Mouse (Mus musculus): ENCODE measurements around the gene Mrpl53. TPM values are rescaled to one million over a fixed set of nuclear protein-coding genes. Genes with fewer than 3 reads are reported as not detected.
A peak's percentile ranks its signal among the peaks of the same experiment; 100 is the strongest.
"Not testable (repeated sequence)": the region's sequence is repeated elsewhere in the genome, so short reads cannot be mapped to it uniquely, and the experiment has no call there.

The Mrpl53 gene
- polyA plus RNA-seq, 1 experiment = 82.0 TPM

DNA sequence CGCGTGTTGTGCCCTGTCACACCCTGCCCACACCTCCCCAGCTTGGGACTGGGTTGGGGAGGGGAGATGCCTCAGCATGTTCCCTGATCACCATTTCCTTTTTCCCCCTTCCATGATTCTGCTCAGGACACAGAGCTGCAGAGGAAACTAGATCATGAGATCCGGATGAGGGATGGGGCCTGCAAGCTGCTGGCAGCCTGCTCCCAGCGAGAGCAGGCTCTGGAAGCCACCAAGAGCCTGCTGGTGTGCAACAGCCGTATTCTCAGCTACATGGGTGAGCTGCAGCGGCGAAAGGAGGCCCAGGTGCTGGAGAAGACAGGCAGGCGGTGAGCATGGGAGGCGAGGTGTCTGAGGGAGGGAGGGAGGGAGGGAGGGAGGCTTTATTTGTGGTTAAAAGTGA, 37.0 kb downstream of the Mrpl53 start:
- WGBS = 86% methylated on average over 9 of the region's 9 CpGs
- TF ChIP-seq POLR2A (IDR thresholded peaks at IDR 0.05; ENCODE audit: low read depth, low read length) = no peak
- no peak for TF ChIP-seq CTCF (IDR thresholded peaks at IDR 0.05; ENCODE audit: extremely low read depth, insufficient read length, insufficient replicate concordance, low read depth, low read length)
- H3K36me3 ChIP-seq (ENCODE audit: control insufficient read depth, insufficient read depth, low read length) = peaks cover 22% of the 10 kb centered on the region; the same call in 1 of the 2 replicates
- H3K27ac ChIP-seq (ENCODE audit: insufficient read depth, low read depth, low read length) = no peak overlapping the region
- no peaks in the 10 kb centered on the region for H3K27me3 ChIP-seq (ENCODE audit: control insufficient read depth, insufficient read depth, low read length)
- H3K4me1 ChIP-seq (ENCODE audit: control insufficient read depth, insufficient read depth, insufficient read length, low read length) = 0 out of 2 replicates have a peak, but pooled peaks cover 3% of the 10 kb centered on the region
- H3K4me3 ChIP-seq (ENCODE audit: low read depth, low read length) = no peak overlapping the region

DNA sequence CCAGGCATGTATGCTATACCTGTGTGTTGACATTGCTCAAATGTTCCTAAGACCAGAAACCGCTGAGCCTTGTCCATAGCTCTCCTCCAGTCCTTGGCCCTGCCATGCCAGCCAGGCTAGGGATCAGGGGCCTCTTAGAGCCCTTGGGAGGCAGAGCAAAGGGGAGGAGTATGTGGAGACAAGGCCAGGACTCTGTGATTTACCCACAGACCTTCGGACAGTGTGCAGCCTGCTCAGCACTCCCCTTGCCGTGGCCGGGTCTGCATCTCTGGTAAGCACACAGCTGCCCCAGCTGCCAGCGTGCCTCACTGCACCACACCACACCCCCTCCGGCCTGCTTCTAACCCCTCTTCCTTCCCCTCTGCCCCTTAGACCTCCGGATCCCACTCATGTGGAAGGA, 38.4 kb downstream of the Mrpl53 start:
- no peaks in the 10 kb centered on the region for H3K27me3 ChIP-seq (ENCODE audit: control insufficient read depth, insufficient read depth, low read length)
- no peak overlapping the region for H3K27ac ChIP-seq (ENCODE audit: insufficient read depth, low read depth, low read length)
- 0 out of 2 replicates have a peak, but pooled peaks cover 3% of the 10 kb centered on the region for H3K4me1 ChIP-seq (ENCODE audit: control insufficient read depth, insufficient read depth, insufficient read length, low read length)
- no peak for TF ChIP-seq CTCF (IDR thresholded peaks at IDR 0.05; ENCODE audit: extremely low read depth, insufficient read length, insufficient replicate concordance, low read depth, low read length)
- TF ChIP-seq POLR2A (IDR thresholded peaks at IDR 0.05; ENCODE audit: low read depth, low read length) = no peak
- 70% methylated on average over 7 of the region's 7 CpGs for WGBS
- H3K36me3 ChIP-seq (ENCODE audit: control insufficient read depth, insufficient read depth, low read length) = peaks cover 23% of the 10 kb centered on the region; the same call in 1 of the 2 replicates
- no peak overlapping the region for H3K4me3 ChIP-seq (ENCODE audit: low read depth, low read length)

DNA sequence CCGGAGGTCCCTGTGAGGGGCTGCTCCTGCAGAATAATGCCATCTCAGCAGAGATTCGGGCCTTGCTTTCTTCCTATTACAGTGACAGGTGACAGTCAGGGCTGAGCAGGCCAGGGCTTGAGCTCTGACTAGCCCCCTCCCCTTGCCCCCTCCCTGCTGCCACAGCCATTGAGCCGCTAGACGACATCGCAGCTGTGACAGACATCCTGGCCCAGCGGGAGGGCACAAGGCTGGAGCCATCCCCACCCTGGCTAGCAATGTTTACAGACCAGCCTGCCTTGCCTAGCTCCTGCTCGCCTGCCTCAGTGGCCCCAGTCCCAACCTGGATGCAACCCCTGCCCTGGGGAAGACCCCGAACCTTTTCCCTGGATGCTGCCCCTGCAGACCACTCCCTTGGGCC, 42.9 kb downstream of the Mrpl53 start:
- TF ChIP-seq CTCF (IDR thresholded peaks at IDR 0.05; ENCODE audit: extremely low read depth, insufficient read length, insufficient replicate concordance, low read depth, low read length) (no peak), POLR2A (IDR thresholded peaks at IDR 0.05; ENCODE audit: low read depth, low read length) (no peak)
- no peaks in the 10 kb centered on the region for H3K27me3 ChIP-seq (ENCODE audit: control insufficient read depth, insufficient read depth, low read length)
- no peak overlapping the region for H3K27ac ChIP-seq (ENCODE audit: insufficient read depth, low read depth, low read length)
- H3K36me3 ChIP-seq (ENCODE audit: control insufficient read depth, insufficient read depth, low read length) = peaks cover 23% of the 10 kb centered on the region; the same call in 1 of the 2 replicates
- WGBS = 74% methylated on average over 8 of the region's 8 CpGs
- H3K4me1 ChIP-seq (ENCODE audit: control insufficient read depth, insufficient read depth, insufficient read length, low read length) = peaks cover 9% of the 10 kb centered on the region; the same call in 1 of the 2 replicates
- no peak overlapping the region for H3K4me3 ChIP-seq (ENCODE audit: low read depth, low read length)

DNA sequence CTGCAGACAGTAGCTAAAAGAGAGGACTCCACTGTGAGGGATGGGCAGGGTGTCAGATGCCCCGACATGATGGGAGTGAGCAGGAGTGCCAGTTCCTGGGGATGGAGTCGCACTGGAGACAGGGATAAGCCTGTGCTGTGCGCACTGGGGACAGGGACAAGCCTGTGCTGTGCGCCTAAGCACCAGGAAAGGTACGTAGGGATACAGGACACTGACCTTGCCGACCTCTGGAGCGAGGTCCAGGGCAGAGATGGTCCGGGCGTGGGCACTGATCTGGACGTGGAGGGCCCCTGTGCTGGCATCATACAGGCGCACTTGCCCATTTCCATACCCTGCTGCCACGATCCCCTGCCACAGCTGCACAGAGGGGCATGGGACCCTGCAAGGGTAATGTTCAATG, 44.2 kb downstream of the Mrpl53 start:
- Histone ChIP-seq H3K36me3 (ENCODE audit: control insufficient read depth, insufficient read depth, low read length) (peaks cover 11% of the 10 kb centered on the region; the same call in 1 of the 2 replicates), H3K27me3 (ENCODE audit: control insufficient read depth, insufficient read depth, low read length) (no peaks in the 10 kb centered on the region), H3K4me1 (ENCODE audit: control insufficient read depth, insufficient read depth, insufficient read length, low read length) (peaks cover 9% of the 10 kb centered on the region; the same call in 1 of the 2 replicates), H3K27ac (ENCODE audit: insufficient read depth, low read depth, low read length) (no peak overlapping the region), H3K4me3 (ENCODE audit: low read depth, low read length) (no peak overlapping the region)
- no peak for TF ChIP-seq CTCF (IDR thresholded peaks at IDR 0.05; ENCODE audit: extremely low read depth, insufficient read length, insufficient replicate concordance, low read depth, low read length)
- TF ChIP-seq POLR2A (IDR thresholded peaks at IDR 0.05; ENCODE audit: low read depth, low read length) = no peak
- WGBS = 74% methylated on average over 12 of the region's 12 CpGs

DNA sequence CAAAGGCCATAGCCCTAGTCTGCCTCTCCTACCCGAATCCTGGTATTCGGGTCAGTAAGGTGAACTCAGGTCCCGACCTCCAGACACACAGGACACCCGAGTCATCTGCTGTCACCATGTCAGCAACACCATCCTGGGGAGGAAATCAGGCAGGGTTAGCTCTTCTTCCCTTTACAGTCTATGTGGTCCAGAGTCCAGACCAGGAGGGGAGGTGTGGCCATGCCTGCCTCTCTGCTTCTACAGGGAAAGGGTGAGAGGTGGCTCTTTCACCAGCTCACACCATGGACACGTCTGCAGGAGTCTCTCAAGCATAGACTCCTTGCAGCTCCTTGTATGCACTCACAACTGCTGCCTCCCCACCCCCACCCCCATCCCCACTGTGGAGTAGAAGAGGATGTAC, 44.6 kb downstream of the Mrpl53 start:
- Histone ChIP-seq H3K27ac (ENCODE audit: insufficient read depth, low read depth, low read length) (no peak overlapping the region), H3K27me3 (ENCODE audit: control insufficient read depth, insufficient read depth, low read length) (no peaks in the 10 kb centered on the region), H3K4me1 (ENCODE audit: control insufficient read depth, insufficient read depth, insufficient read length, low read length) (peaks cover 9% of the 10 kb centered on the region; the same call in 1 of the 2 replicates), H3K4me3 (ENCODE audit: low read depth, low read length) (no peak overlapping the region), H3K36me3 (ENCODE audit: control insufficient read depth, insufficient read depth, low read length) (peaks cover 8% of the 10 kb centered on the region; the same call in 1 of the 2 replicates)
- WGBS = 44% methylated on average over 5 of the region's 5 CpGs
- TF ChIP-seq POLR2A (IDR thresholded peaks at IDR 0.05; ENCODE audit: low read depth, low read length) (no peak), CTCF (IDR thresholded peaks at IDR 0.05; ENCODE audit: extremely low read depth, insufficient read length, insufficient replicate concordance, low read depth, low read length) (no peak)

DNA sequence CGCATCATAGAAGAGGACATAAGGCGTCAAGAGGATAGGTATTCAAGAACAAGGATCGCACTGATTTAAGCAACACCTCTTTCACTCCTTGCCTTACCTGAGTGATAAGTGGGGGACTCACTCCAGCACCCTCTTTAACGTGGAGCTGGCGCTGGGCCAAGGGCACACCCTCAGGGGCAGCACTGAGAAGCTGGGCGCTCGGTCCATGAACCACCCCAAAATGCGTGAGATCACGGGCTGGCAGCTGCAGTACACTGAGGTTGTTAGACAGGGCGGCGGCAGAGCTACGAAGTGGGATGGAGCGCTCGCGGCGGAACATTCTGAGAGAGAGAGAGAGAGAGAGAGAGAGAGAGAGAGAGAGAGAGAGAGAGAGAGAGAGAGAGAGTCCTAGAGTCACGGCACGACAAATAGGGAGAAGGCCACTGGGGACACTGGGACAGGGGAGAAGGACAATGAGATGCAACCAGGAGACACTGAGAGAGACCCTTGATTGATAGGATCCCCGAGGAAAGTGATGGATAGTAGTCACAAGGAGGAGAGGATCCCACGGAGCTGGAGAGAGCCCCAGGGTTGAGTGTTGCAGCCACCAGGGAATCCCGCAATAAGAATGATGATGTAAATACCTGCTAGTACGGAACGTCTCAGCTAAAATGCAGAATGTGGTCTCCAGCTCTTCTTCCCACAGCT, 46.9 kb downstream of the Mrpl53 start:
- no peak for TF ChIP-seq POLR2A (IDR thresholded peaks at IDR 0.05; ENCODE audit: low read depth, low read length)
- Histone ChIP-seq H3K27ac (ENCODE audit: insufficient read depth, low read depth, low read length) (no peak overlapping the region), H3K4me1 (ENCODE audit: control insufficient read depth, insufficient read depth, insufficient read length, low read length) (peaks cover 9% of the 10 kb centered on the region; the same call in 1 of the 2 replicates), H3K27me3 (ENCODE audit: control insufficient read depth, insufficient read depth, low read length) (no peaks in the 10 kb centered on the region), H3K36me3 (ENCODE audit: control insufficient read depth, insufficient read depth, low read length) (peaks cover 1% of the 10 kb centered on the region; the same call in 1 of the 2 replicates), H3K4me3 (ENCODE audit: low read depth, low read length) (peak overlapping the region; percentile 69)
- 9% methylated on average over 23 of the region's 23 CpGs for WGBS

DNA sequence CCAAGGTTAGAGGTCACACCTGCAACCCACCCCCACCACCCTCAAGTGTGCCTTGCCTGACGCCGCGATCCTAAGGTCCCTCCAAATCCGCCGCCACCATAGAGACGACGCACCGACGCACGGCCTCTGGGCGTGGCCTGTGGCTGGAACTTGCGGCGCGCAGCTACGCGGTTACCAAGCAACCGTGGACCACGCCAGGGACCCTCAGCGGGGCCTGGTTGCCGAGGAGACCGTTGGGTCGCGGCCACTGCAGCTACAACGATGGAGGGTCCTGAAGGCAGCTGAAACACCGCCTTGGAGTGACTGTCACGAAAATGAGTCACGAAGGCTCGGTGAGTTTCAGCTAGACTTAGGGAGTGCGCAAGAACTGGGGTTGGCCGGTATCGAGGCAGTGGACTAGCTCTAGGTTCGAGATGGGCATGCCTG, 47.4 kb downstream of the Mrpl53 start, which contains the start of the genes Wdr54 and 1700003E16Rik:
TSS of gene Wdr54 (minus strand) at position 139 of the 426 bp plus-strand sequence.
TSS of gene 1700003E16Rik (plus strand) at position 146 of the 426 bp plus-strand sequence.
- peak within 1 kb of the TSS; percentile 69 for H3K4me3 ChIP-seq (ENCODE audit: low read depth, low read length)
- peaks cover 9% of the 10 kb centered on the region; the same call in 1 of the 2 replicates for H3K4me1 ChIP-seq (ENCODE audit: control insufficient read depth, insufficient read depth, insufficient read length, low read length)
- no peak within 1 kb of the TSS for H3K27ac ChIP-seq (ENCODE audit: insufficient read depth, low read depth, low read length)
- peaks cover under 1% of the 10 kb centered on the region; the same call in 1 of the 2 replicates for H3K36me3 ChIP-seq (ENCODE audit: control insufficient read depth, insufficient read depth, low read length)
- TF ChIP-seq POLR2A (IDR thresholded peaks at IDR 0.05; ENCODE audit: low read depth, low read length) (no peak), CTCF (IDR thresholded peaks at IDR 0.05; ENCODE audit: extremely low read depth, insufficient read length, insufficient replicate concordance, low read depth, low read length) (no peak)
- 1% methylated on average over 32 of the region's 32 CpGs for WGBS
- H3K27me3 ChIP-seq (ENCODE audit: control insufficient read depth, insufficient read depth, low read length) = no peaks in the 10 kb centered on the region

DNA sequence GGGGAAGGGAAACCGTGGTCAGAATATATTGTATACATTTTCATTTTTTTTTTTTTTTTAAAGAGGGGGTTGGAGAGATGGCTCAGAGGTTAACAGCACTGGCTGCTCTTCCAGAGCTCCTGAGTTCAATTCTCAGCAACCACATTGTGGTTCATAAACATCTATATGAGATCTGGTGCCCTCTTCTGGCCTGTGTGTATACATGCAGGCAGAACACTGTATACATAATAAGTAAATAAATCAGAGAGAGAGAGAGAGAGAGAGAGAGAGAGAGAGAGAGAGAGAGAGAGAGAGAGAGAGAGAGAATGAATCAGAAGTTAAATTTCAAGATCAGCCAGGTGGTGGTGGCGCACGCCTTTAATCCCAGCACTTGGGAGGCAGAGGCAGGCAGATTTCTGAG, 50.6 kb downstream of the Mrpl53 start:
- not testable (repeated sequence) for H3K27ac ChIP-seq (ENCODE audit: insufficient read depth, low read depth, low read length); H3K36me3 ChIP-seq (ENCODE audit: control insufficient read depth, insufficient read depth, low read length); H3K4me1 ChIP-seq (ENCODE audit: control insufficient read depth, insufficient read depth, insufficient read length, low read length); H3K4me3 ChIP-seq (ENCODE audit: low read depth, low read length); H3K27me3 ChIP-seq (ENCODE audit: control insufficient read depth, insufficient read depth, low read length)
- WGBS = 14% methylated on average over 3 of the region's 3 CpGs
